12 mouse cellular contexts compared by ENCODE assay signal in the genomic region with DNA sequence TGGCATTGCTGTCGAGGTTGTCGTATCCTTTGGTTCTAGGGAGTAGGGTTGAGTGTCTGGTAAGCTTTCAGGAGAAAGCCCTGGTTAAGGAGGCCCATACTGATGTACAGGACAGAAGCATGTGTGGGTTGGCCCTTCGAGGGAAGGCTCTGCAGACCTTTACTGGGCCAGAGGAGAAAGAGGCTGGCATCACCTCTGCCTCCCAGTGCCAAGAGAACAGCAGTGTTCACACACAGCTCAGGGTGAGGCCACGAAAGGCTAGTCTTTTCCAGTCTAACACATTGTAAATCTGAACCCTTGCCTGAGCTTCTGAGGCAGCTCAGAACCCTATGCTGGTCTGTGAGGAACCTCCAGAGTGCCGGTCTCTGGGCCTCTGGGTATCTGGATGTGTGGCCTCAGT.
"Had no signal": no experiment of that assay in that cellular context is flagged by ENCODE, and none has a peak within 500 bp of the region (broad histone marks: within the 10 kb centered on the region; RNA-seq: fewer than 3 reads in every experiment).

No protein-coding gene starts in this region.

- DNase-seq: left cerebral cortex, postnatal 4 days; liver; liver, embryonic 13.5 days; liver, postnatal 0 days; lung, adult 18-20 months; lung, adult 2 months; lung, embryonic 14.5 days; lung, postnatal 10 days; lung, postnatal 14 days; lung, postnatal 36 days; lung, postnatal 4 days; midbrain, embryonic 14.5 days had no signal
